Mouse (Mus musculus): ENCODE results near the gene Pmepa1.

Gene Pmepa1

GRCm38 (mm10) chr2:173229578-173230224 is 46.6 kb downstream of the Pmepa1 start:
- no peak for DNase-seq (ENCODE audit: extremely low read depth, low read depth, low spot score)

- no peak for DNase-seq (ENCODE audit: extremely low read depth, low read depth, low spot score)
Measured at GRCm38 (mm10) chr2:173228567-173228966, 47.8 kb downstream of the Pmepa1 start.

- DNase-seq (ENCODE audit: extremely low read depth, low read depth, low spot score), result no peak
Measured at GRCm38 (mm10) chr2:173226792-173227191, 49.5 kb downstream of the Pmepa1 start.

DNA sequence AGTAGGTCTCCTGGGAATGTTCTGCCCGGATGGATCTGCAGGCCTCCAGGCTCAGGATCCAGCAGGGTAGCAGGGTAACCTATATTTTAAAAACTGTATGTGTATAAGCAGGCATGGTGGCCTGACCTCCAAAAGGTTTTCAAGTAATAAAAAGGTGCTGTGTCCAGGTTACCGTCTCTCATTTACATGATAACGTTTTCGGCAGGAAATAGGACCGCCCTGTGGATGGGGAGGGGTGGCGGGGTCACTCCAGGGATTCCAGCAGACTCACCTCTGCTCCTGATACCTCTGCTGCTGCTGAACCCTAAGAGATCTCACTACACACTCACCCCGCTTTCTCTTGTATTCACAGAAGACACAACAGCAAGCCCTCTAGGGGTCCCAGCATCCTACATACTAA is 50.4 kb downstream of the Pmepa1 start:
- DNase-seq (ENCODE audit: extremely low read depth, low read depth, low spot score), result no peak

GRCm38 (mm10) chr2:173224832-173225231 is 51.5 kb downstream of the Pmepa1 start:
- no peak for DNase-seq (ENCODE audit: extremely low read depth, low read depth, low spot score)

- no peak for DNase-seq (ENCODE audit: extremely low read depth, low read depth, low spot score)
Measured at GRCm38 (mm10) chr2:173224097-173224496, 52.2 kb downstream of the Pmepa1 start.

GRCm38 (mm10) chr2:173223496-173223895 is 52.8 kb downstream of the Pmepa1 start:
- no peak for DNase-seq (ENCODE audit: extremely low read depth, low read depth, low spot score)

DNA sequence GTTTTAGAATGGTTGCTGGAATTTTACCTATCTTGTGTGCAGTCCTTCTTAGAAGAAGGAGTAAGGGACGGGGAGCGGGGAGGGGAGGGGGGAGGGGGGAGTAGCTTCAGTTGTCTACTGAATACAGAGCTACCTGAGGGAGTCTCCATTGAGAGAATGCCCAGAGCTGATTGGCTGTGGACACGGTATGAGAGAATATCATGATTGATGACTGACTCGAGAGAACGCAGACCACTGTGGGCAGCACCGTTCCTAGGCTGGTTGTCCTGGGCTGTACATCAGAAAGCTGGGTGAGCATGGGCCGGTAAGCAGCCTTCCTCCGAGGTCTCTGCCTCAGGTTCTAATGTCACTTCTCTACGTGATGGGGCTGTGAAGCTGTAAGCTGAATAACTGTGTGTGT is 55.6 kb downstream of the Pmepa1 start:
- DNase-seq (ENCODE audit: extremely low read depth, low read depth, low spot score), result no peak

GRCm38 (mm10) chr2:173219256-173219954 is 56.9 kb downstream of the Pmepa1 start:
- DNase-seq (ENCODE audit: extremely low read depth, low read depth, low spot score), result no peak

GRCm38 (mm10) chr2:173218416-173219141 is 57.8 kb downstream of the Pmepa1 start, which contains the start of gene Zbp1:
Gene Zbp1, minus strand, starts transcription at chr2:173218923.
- DNase-seq (ENCODE audit: extremely low read depth, low read depth, low spot score), result no peak

DNA sequence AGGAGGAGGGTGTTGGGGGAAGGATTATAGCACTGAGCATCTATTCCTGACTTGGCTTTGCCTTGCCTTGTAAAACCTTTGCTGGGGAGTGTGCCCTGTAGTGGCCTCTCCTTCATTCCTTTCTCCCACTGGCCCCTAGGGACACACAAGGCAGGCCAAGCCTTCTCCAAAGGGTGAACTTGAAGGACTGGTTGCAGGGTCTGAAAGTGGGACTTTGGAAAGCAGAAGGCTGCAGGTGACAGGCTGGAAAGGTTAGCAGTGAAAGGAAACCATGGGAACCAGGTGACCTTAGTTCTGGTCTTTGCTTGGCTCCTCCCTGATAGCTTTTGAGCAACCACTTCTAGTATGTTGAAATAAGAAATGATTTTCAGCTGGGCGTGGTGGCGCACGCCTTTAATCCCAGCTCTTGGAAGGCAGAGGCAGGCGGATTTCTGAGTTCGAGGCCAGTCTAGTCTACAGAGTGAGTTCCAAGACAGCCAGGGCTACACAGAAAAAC is 58.5 kb downstream of the Pmepa1 start:
- no peak for DNase-seq (ENCODE audit: extremely low read depth, low read depth, low spot score)

DNA sequence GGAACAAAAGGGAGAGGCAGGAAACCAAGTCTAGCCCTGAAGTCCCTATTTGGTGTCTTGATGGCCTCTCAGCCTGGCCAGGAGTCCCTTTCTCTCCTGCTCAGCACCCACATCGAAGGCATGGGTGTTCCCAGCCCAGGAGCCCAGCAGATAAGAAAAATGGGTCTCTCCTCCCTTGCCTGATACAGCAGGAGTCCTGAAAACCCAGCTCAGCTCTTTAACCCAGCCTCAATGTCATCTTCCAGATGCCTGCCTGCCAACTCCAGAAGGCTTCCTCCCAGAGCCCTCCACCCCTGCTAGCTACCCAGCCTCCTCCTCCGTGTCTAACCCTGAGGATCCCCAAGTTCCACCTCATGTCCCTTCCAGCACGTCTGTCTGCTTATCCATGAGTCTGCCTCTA is 59.1 kb downstream of the Pmepa1 start:
- DNase-seq (ENCODE audit: extremely low read depth, low read depth, low spot score), result no peak

DNA sequence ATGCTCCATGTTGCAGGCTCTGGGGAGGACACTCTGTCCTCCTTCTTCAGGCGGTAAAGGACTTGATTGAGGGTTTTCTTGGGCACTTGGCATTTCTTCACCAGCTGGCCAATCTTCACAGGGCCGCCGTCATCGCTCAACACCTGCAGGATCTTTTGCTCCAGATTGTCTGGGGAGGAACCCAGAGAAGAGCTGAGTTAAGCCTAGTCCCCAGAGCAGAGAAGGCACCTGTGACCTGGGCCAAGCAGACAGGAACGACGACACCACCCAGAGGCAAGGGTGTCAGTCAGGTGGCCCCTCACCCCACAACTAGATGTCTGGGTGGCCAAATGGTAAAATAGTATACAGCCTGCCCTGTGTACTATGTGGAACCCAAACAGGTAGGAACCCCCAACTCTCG is 59.5 kb downstream of the Pmepa1 start:
- DNase-seq (ENCODE audit: extremely low read depth, low read depth, low spot score), result no peak

DNA sequence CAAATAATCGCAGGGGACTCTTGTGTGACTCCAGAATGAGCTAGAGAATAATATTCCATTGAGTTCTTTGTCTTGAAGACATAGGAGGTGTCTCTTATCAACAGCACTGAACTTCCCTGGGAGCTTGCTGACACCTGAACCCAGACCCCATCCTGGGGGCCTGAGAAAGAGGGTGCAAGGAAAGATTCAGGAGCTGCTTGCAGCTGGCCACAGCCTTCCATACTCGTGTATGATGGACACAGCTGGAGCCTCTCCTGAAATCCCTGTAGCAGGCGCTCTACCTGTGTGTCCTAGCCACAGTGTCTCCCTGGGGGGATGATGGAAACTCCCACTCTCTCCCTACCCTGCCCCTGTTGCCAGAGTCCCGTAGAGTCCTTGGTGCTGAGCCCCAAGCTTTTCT is 64.1 kb downstream of the Pmepa1 start:
- DNase-seq (ENCODE audit: extremely low read depth, low read depth, low spot score), result no peak

DNA sequence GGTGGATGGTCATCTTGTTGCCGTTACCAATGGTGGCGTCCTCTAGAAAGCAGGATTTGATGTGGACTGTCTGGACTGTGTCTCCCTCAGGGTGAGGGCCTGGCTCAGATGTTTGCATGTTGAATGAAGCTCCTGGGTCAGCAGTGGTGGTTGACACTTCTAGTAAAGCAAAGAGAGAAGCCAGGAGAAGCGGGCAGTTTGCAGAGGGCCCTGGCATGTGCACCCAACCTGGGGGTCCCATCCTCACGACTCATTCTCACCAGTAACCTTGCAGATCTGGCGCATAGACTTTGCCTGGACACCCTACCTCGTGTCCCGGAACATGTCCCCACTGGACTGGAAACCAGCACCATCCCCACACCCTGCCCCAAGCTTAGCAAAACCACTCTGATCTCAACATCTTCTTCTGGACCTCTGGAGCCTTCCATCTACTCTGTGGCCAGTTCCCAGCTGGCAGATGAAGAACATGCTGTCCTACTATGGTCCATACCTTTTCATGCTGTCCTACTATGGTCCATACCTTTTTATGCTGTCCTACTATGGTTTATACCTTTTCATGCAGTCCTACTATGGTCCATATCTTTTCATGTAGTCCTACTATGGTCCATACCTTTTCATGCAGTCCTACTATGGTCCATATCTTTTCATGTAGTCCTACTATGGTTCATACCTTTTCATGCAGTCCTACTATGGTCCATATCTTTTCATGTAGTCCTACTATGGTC is 67.1 kb downstream of the Pmepa1 start:
- DNase-seq (ENCODE audit: extremely low read depth, low read depth, low spot score), result no peak

DNA sequence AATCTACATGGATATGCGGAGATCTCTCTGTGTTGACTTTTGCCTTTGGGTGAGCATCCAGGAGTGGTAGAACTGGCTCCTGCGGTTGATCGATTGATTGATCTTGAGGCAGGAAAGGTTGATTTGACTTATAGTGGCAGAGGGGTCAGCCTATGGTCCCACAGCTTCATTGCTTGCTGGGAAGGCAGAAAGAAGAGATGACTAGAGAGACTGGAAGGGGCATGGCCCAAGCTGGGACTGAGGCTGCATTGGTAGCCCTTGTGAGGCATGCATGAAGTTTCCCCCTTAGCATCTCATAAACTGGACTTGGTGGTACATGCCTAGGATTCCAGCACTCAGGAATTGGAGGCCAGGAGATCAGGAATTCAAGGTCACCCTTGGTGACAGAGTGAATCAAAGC is 69.3 kb downstream of the Pmepa1 start:
- no peak for DNase-seq (ENCODE audit: extremely low read depth, low read depth, low spot score)

DNA sequence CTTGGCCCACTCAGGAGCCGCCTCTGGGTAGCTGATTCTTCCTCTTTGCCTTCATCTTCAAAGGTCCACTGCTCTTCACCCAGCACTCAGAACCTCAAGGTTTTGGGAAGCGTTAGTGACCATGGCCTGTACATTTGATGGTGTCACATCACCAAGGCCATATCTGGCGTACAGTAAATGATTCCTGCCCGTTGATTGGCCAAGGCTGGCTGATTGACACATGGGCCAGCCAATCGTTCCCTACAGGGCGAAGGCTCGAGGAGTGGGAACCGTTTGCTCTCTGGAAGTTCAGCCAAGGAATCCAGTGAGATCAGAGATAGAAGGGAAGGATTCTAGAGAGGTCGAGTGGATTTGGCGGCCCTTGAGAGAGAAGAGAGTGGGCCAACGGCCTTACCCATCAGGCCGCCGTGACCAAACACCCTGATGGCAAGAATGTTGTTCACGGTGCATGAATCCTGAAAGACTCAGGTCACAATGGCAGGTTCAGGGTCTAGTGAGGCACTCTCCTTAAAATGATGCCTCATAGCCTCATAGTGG is 70.7 kb downstream of the Pmepa1 start:
- DNase-seq (ENCODE audit: extremely low read depth, low read depth, low spot score), result no peak

- DNase-seq (ENCODE audit: extremely low read depth, low read depth, low spot score), result no peak
Measured at GRCm38 (mm10) chr2:173204671-173205070, 71.7 kb downstream of the Pmepa1 start.

- no peak for DNase-seq (ENCODE audit: extremely low read depth, low read depth, low spot score)
Measured at GRCm38 (mm10) chr2:173203726-173204125, 72.6 kb downstream of the Pmepa1 start.

- DNase-seq (ENCODE audit: extremely low read depth, low read depth, low spot score), result no peak
Measured at GRCm38 (mm10) chr2:173202924-173203689, 73.2 kb downstream of the Pmepa1 start.
